Mouse (Mus musculus) neural tube, embryonic 11.5 days (tissue): Measurements from ENCODE around the gene Arnt. TPM values are rescaled to one million over a fixed set of nuclear protein-coding genes. Genes with fewer than 3 reads are reported as not detected.

Experiments used
- ATAC-seq: fragments of 200-750 bp; cut with Nextera tagmentation; 2 replicates; pipeline ENCODE4 v1.8.0; 2017; ENCODE audit warnings: moderate number of reproducible peaks, mild to moderate bottlenecking, moderate TSS enrichment, moderate library complexity; ENCODE audit not compliant: insufficient read depth, low FRiP score, low TSS enrichment
- DNase-seq: peaks from one replicate; pipeline ENCODE4 v3.0.0-alpha.2; 2015; ENCODE audit warnings: low spot score
- H3K27ac ChIP-seq: fragments of 300-500 bp; sonication (generic); 2 replicates; pipeline ENCODE4 v1.5.1; 2014; ENCODE audit warnings: low read depth, mild to moderate bottlenecking, low read length
- H3K27me3 ChIP-seq: fragments of 300-500 bp; sonication (generic); 2 replicates; pipeline ENCODE4 v1.6.1; 2014; ENCODE audit warnings: mild to moderate bottlenecking, low read length, mixed read lengths; ENCODE audit not compliant: control insufficient read depth, insufficient read depth
- H3K36me3 ChIP-seq: fragments of 300-500 bp; sonication (generic); 2 replicates; pipeline ENCODE4 v1.6.1; 2014; ENCODE audit warnings: mild to moderate bottlenecking, low read length, moderate library complexity, mixed read lengths; ENCODE audit not compliant: control insufficient read depth, insufficient read depth
- H3K4me1 ChIP-seq: fragments of 300-500 bp; sonication (generic); 2 replicates; pipeline ENCODE4 v1.6.1; 2014; ENCODE audit warnings: low read length, mixed read lengths; ENCODE audit not compliant: control insufficient read depth, insufficient read depth
- H3K4me2 ChIP-seq: fragments of 300-500 bp; sonication (generic); 2 replicates; pipeline ENCODE4 v1.6.1; 2014; ENCODE audit warnings: low read depth, mild to moderate bottlenecking, moderate library complexity
- H3K4me3 ChIP-seq: fragments of 300-500 bp; sonication (generic); 2 replicates; pipeline ENCODE4 v1.5.1; 2014; ENCODE audit warnings: low read depth, low read length
- H3K9ac ChIP-seq: fragments of 300-500 bp; sonication (generic); 2 replicates; pipeline ENCODE4 v1.6.1; 2014; ENCODE audit warnings: mild to moderate bottlenecking, low read length
- H3K9me3 ChIP-seq: fragments of 300-500 bp; sonication (generic); 2 replicates; pipeline ENCODE4 v1.6.1; 2016; ENCODE audit warnings: low read length; ENCODE audit not compliant: control insufficient read depth
- WGBS: fragments of 180-500 bp; shearing (Covaris S2); extraction: QIAGEN DNeasy Blood & Tissue Kit; methylation state at CpG from one replicate; pipeline ENCODE4 v1.1.7; 2014; 5-methylcytosine and 5-hydroxymethylcytosine counted together
- polyA plus RNA-seq: library from polyadenylated mRNA; unstranded; fragments of >200 nt; fragmentation: Nextera tagmentation; extraction: Ambion mirVana; gene quantifications from 2 replicates; pipeline ENCODE4 v1.2.1, GENCODE M21; 2014

Gene Arnt
- polyA plus RNA-seq, 1 experiment from 2014 or later = 27.2 TPM

DNA sequence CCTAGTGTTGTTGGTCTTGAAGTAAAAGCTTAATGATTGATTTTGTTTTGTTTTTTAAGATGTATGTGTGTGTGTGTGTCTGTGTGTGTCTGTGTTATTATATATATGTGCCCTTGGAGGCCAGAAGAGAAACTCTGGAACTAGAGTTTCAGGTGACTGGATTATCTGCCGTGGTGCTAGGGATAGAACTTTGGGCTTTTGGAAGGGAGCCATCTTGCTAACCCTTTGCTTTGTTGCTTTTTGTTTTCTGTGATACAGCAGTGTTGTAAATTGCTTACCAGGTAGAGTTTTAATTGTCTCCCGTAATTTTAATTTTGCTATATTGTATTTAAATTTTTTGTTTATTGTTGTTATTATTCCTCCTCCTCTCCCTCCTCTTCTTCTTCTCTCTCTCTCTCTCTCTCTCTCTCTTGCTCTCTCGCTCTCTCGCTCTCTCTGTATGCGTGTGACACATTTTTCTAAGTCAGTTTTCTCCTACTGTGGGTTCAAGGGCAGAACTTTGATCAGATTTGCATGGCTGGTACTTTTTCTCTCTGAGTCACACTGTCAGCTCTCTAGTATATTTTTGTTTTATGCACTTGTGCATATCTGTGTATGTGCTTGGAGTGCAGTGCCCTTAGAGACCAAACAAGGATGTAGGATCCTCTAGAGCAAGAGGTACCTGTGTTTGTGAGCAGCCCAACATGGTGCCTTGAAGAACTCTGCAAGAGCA is 8.4 kb downstream of the Arnt start:
- 91% methylated on average over 5 of the region's 5 CpGs for WGBS
- H3K27ac ChIP-seq = no peak overlapping the region
- H3K9me3 ChIP-seq = no peaks in the 10 kb centered on the region
- H3K36me3 ChIP-seq = no peaks in the 10 kb centered on the region
- no peak overlapping the region for H3K9ac ChIP-seq
- no peaks in the 10 kb centered on the region for H3K4me1 ChIP-seq
- no peak overlapping the region for H3K4me3 ChIP-seq
- DNase-seq = no peak
- H3K4me2 ChIP-seq = no peak overlapping the region
- no peaks in the 10 kb centered on the region for H3K27me3 ChIP-seq
- ATAC-seq = no peak

DNA sequence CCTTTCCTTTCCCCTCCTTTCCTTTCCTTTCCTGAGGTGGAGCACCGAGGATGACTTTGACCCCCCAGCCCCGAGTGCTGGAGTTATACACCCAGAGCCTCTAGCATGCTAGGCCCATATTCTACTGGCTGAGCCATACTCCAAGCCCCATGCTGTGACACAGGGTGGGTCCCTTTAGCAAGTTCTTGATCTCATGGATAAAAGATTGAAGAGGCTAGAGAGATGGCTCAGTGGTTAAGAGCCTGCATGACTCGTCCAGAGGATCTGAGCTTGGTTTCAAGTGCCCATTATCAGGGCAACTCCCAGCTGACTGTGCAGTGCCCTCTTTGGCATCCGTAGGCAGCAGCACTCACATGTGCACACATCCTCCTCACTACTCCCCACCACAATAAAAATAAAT is 11.1 kb downstream of the Arnt start:
- H3K27me3 ChIP-seq = no peaks in the 10 kb centered on the region
- no peak for DNase-seq
- ATAC-seq = no peak
- 90% methylated on average over 4 of the region's 4 CpGs for WGBS
- H3K27ac ChIP-seq = no peak overlapping the region
- H3K4me2 ChIP-seq = no peak overlapping the region
- H3K9me3 ChIP-seq = no peaks in the 10 kb centered on the region
- no peaks in the 10 kb centered on the region for H3K36me3 ChIP-seq
- no peak overlapping the region for H3K9ac ChIP-seq
- H3K4me3 ChIP-seq = no peak overlapping the region
- no peaks in the 10 kb centered on the region for H3K4me1 ChIP-seq

GRCm38 (mm10) chr3:95450408-95450807 is 16.2 kb downstream of the Arnt start:
- Histone ChIP-seq H3K4me2 (no peak overlapping the region), H3K9ac (no peak overlapping the region), H3K9me3 (no peaks in the 10 kb centered on the region), H3K27ac (no peak overlapping the region), H3K4me1 (no peaks in the 10 kb centered on the region), H3K4me3 (no peak overlapping the region), H3K27me3 (no peaks in the 10 kb centered on the region), H3K36me3 (no peaks in the 10 kb centered on the region)
- no peak for ATAC-seq
- WGBS = 59% methylated on average over 1 of the region's 1 CpGs
- DNase-seq = no peak

- no peak overlapping the region for H3K27ac ChIP-seq
- H3K36me3 ChIP-seq = no peaks in the 10 kb centered on the region
These were observed 16.7 kb downstream of the Arnt start for GRCm38 (mm10) chr3:95450915-95451314.

GRCm38 (mm10) chr3:95456367-95456766 is 22.2 kb downstream of the Arnt start:
- H3K4me3 ChIP-seq = no peak overlapping the region
- H3K4me1 ChIP-seq = no peaks in the 10 kb centered on the region

More at GRCm38 (mm10) chr3:95450915-95451314, 16.7 kb downstream of the Arnt start:
- no peak for DNase-seq
- Histone ChIP-seq H3K4me2 (no peak overlapping the region), H3K27me3 (no peaks in the 10 kb centered on the region), H3K9me3 (no peaks in the 10 kb centered on the region), H3K9ac (no peak overlapping the region), H3K4me3 (no peak overlapping the region), H3K4me1 (no peaks in the 10 kb centered on the region)
- WGBS = 96% methylated on average over 3 of the region's 3 CpGs
- no peak for ATAC-seq

GRCm38 (mm10) chr3:95457758-95458157 is 23.6 kb downstream of the Arnt start:
- DNase-seq (no peak), ATAC-seq (no peak)
- no peaks in the 10 kb centered on the region for H3K36me3 ChIP-seq
- H3K9me3 ChIP-seq = no peaks in the 10 kb centered on the region
- no peak overlapping the region for H3K4me2 ChIP-seq
- no peak overlapping the region for H3K9ac ChIP-seq
- no peak overlapping the region for H3K4me3 ChIP-seq
- H3K27me3 ChIP-seq = no peaks in the 10 kb centered on the region
- no peak overlapping the region for H3K27ac ChIP-seq
- no peaks in the 10 kb centered on the region for H3K4me1 ChIP-seq
- WGBS = 85% methylated on average over 3 of the region's 3 CpGs

More at GRCm38 (mm10) chr3:95456367-95456766, 22.2 kb downstream of the Arnt start:
- DNase-seq = no peak
- Histone ChIP-seq H3K36me3 (no peaks in the 10 kb centered on the region), H3K9ac (no peak overlapping the region), H3K27me3 (no peaks in the 10 kb centered on the region), H3K4me2 (no peak overlapping the region), H3K9me3 (no peaks in the 10 kb centered on the region), H3K27ac (no peak overlapping the region)
- no peak for ATAC-seq
- 97% methylated on average over 5 of the region's 5 CpGs for WGBS

- Histone ChIP-seq H3K9me3 (no peaks in the 10 kb centered on the region), H3K4me1 (no peaks in the 10 kb centered on the region), H3K27ac (no peak overlapping the region), H3K4me3 (no peak overlapping the region), H3K27me3 (no peaks in the 10 kb centered on the region), H3K36me3 (no peaks in the 10 kb centered on the region; the same call in 1 of the 2 replicates), H3K9ac (no peak overlapping the region), H3K4me2 (no peak overlapping the region)
- DNase-seq = no peak
- 73% methylated on average over 1 of the region's 1 CpGs for WGBS
- ATAC-seq = no peak
These were observed 25.2 kb downstream of the Arnt start for GRCm38 (mm10) chr3:95459381-95459780.

DNA sequence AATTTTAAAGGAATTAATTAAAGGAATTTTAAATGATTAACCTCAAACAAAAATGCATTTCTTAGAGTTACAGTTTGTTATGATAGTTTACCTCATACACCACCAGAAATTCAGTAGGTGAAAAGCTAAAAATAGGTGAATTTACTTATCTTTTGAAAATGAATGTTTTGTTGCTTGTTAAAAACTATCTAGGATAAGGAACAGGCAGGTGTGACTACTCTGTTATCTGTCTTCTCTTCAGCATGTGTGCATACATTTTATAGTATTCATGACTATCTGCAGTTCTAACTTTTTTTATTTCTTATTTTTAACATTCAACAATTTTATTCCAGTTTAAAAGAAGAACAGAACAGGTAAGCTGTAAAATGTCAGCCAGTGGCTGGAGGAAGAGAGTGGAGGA is 29.7 kb downstream of the Arnt start:
- no peak overlapping the region for H3K27ac ChIP-seq
- H3K9me3 ChIP-seq = no peaks in the 10 kb centered on the region
- no peak overlapping the region for H3K4me3 ChIP-seq
- H3K27me3 ChIP-seq = no peaks in the 10 kb centered on the region
- no peaks in the 10 kb centered on the region; the same call in 1 of the 2 replicates for H3K36me3 ChIP-seq
- ATAC-seq (no peak), DNase-seq (no peak)
- H3K4me1 ChIP-seq = no peaks in the 10 kb centered on the region
- H3K9ac ChIP-seq = no peak overlapping the region
- H3K4me2 ChIP-seq = no peak overlapping the region

DNA sequence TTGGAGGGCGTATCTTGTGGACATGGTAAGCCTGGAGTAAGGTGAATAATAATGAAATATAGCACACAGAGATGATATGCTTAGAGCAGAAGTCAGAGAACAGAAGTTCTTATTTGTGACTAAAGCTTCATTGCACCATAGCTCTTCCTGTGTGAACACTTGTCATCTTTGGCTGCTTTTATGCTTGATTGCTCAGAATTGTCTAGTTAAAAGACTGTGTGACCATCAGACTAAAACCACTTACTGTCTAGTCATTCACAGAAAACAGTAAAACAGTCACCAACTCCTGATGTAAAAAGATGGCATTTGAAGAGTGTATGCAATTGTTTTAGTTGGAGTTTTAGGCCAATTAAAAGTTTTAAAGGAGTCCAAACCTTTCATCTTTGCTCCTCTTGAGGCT is 44.8 kb downstream of the Arnt start:
- H3K27me3 ChIP-seq = no peaks in the 10 kb centered on the region
- no peak for DNase-seq
- H3K27ac ChIP-seq = no peak overlapping the region
- 100% methylated on average over 1 of the region's 1 CpGs for WGBS
- no peaks in the 10 kb centered on the region for H3K4me1 ChIP-seq
- H3K36me3 ChIP-seq = peaks cover 7% of the 10 kb centered on the region; the same call in 1 of the 2 replicates
- H3K4me3 ChIP-seq = no peak overlapping the region
- ATAC-seq = no peak
- H3K4me2 ChIP-seq = no peak overlapping the region
- no peak overlapping the region for H3K9ac ChIP-seq
- H3K9me3 ChIP-seq = no peaks in the 10 kb centered on the region
